Mouse (Mus musculus): Measurements from ENCODE around the gene Pkn3.
A peak's percentile ranks its signal among the peaks of the same experiment; 100 is the strongest.
"Not testable (repeated sequence)": the region's sequence is repeated elsewhere in the genome, so short reads cannot be mapped to it uniquely, and the experiment has no call there.

Pkn3 gene

DNA sequence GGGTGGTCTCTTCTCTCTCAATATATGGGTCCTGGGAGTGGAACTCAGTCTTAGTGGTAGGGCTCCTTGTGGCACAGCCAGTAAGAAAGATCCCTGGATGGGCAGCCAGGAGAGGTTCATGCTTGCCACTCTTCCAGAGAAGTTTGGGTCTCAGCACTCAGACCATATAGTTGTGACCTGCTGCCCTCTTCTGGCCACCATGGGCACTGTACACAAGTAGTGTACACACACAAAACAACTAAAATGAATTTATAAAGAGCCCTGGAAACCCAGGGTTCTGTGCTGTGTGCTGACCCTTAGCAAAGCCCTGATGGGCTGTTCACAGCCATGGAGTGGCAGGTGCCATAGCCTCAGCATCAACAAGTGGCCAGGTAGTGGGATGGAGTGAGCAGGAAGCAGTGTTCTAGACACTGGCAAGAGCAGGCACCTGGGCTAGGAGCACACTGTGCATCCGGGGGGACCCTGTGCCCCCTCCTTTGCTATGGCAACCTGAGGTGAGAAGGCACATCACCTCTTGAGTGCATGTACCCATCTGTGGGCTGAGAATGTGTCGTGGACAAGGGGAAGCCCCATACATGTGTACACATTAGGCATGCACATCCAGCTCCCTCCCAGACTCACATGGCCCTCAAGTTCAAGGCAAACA lies 18.5 kb downstream of the Pkn3 start:
- no peak for DNase-seq (ENCODE audit: low spot score)

DNA sequence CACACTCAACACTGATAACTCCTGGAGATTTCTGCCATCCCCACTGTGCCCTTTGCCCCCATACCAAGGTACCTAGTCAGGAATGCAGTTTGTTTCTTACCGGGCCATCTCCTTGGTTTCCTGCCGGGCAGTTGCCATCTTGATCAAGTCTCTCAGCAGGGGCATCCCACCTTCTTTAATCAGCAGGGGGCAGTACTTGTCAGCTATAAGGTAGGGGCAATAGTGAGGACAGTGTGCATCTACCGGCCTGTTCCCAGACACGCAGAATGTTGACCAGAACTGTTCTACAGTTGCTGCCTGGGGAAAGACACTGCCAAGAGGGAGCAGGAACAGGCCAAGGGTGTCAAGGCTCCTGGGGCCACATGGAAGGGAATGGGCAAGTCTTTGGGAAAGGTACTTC lies 22.7 kb downstream of the Pkn3 start:
- DNase-seq (ENCODE audit: low spot score) = no peak

- DNase-seq (ENCODE audit: low spot score) = no peak
Observed at GRCm38 (mm10) chr2:30106364-30106763, 28.9 kb downstream of the Pkn3 start.

- no peak for DNase-seq (ENCODE audit: low spot score)
Observed at GRCm38 (mm10) chr2:30107646-30108045, 30.2 kb downstream of the Pkn3 start.

DNA sequence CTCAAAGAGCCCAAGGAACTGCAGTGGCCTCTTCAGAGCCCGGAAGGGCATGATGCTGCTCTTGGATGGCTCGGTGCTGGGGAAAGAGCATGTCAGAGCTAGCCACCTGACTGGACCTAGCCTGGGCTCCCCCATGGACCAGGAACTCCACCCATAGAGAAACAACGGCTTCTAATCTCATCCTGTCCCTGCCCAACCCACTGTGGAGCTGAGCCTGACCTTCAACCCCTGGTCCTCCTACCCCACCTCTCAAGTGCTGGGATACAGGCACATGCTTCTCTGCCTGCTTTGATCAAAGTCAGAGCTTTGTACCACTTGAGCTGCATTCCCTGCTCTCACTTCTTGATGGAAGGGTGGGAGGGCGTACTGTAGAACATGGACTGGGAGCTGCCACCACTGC lies 30.8 kb downstream of the Pkn3 start:
- peak; percentile 42 for DNase-seq (ENCODE audit: low spot score)

DNA sequence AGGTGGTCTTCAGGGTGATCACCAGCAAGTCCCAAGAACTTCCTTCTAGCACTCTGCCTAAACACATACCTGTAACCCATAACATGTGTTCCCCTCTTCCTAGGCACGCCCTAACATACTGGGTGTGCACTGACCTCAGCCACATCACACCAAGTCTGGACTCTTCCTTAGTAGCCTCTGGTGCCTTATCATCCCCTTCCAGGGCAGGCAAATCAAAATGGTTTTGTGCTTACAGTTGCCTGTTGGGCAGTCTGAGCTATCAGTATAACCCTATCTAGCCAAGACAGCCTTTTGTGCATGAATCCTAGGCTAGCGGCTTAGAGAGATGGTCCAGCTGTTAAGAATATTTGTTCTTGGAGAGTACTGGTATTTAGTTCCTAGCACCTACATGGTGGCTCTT lies 34.0 kb downstream of the Pkn3 start:
- no peak for DNase-seq (ENCODE audit: low spot score)

DNA sequence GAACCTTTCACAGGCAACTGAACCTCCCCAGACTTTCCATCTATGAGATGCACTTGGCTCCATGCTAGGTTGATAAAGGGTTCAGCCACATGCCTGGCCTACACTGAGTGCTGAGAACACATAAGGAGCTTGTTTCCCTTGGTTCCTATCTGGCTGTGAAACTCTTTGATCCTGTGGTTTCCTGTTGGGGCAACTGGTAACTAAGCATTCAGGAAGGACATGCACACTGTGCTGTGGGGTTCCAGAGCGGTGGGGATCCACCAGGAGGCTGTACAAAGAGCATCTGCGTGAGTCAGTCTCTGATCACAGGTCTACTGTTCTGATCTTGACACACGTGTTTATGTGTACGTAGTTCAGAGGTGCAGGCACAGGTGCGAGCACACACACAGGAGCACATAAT lies 35.1 kb downstream of the Pkn3 start:
- DNase-seq (ENCODE audit: low spot score) = no peak

GRCm38 (mm10) chr2:30119641-30120051 lies 42.2 kb downstream of the Pkn3 start:
- no peak for DNase-seq (ENCODE audit: low spot score)

GRCm38 (mm10) chr2:30120269-30120668 lies 42.8 kb downstream of the Pkn3 start:
- DNase-seq (ENCODE audit: low spot score) = no peak

DNA sequence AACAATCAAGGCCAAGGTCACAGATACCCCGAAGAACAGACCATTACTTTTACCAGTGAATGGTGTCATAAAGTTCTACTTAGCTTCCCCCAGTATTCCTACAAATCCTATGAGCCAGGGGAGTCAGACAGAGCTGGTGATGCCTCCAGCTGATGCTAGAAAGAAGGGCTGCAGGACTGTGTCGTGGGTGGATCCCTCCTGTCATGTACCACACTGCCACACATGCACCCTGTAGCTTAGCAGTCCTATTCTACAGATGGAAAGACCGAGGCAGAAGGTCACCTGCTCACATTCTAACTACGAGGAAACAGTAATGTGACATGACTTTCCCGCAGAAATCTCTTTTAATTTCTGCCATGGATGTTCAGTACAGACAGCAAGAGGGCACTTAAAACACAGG lies 45.3 kb downstream of the Pkn3 start:
- DNase-seq (ENCODE audit: low spot score) = no peak

DNA sequence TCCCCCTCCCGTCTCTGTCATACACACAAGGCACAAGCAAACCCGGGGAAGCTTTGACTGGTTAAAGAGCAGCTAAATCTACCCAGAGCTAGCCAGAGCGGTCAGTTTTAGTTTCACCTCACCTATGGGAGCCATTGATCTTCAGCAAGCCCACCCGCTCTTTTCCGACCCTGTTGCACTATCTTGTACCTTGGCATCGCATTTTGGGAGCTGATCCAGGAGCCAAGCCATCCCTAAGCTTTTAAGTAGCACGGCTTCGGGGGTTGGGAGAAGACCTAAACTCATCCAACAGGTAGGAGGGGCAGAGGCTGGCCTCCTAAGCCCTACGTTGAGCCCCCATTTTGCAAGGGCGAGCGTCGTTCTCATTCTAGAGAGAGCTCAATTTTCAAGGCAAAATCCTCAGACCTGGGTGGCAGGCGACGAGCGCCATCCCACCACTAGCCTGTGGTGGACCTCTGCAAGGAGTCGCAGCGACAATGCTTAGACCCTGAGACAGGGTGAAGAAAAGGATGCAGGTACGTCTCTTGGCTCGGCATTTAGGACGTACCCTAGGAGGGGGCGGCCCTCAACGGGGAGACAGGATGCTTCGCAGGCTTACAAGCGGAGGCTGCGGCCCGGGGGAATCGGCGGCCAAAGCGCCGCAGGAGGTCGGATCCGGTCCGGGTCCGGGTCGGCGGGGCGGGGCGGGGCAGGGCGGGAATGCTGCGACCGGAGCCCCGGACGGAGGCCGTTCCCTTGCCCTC lies 46.4 kb downstream of the Pkn3 start:
- DNase-seq (ENCODE audit: low spot score) = no peak

DNA sequence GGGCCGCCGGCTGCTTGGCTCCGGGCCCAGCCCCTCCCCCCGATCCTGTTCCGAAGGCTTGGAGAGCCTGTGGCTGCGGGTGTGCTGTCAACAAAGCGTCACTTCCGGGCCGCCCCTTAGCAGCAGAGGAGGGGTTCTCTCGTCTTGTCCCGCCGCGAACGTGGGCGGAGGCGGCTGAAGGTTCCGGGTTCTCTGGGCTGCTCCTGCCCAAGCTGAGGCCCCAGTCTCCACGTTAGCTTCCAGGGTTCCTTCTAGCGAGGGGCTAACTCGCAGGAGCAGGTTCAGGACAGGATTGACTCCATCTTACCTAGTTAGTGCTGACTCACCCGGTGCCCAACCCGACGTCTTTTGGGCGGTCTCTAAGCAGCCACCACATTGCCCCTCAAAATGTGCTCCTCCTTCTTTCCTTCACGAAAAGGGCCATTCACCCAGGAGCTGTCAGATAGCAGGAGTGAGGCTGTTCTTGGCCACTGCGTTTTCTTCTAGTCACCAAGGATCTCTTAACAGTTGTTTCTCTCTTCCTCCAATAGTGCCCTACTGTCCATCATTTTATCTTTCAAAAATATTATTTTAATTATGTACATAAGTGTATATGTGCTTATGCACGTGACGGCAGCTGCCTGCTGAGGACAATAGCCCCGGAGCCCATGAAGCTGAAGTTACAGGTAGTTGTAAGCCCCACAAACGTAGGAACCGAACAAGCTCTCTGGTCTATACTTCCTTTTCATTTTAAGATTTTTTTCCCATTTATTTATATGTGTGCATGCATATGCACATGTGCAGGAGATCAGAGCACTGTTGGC lies 47.2 kb downstream of the Pkn3 start, which contains the start of gene Zer1:
Zer1 (minus strand) TSS at position 114 of the 803 bp plus-strand sequence.
- DNase-seq (ENCODE audit: low spot score) = peak; percentile 94

- no peak for DNase-seq (ENCODE audit: low spot score)
Observed at GRCm38 (mm10) chr2:30128789-30129188, 51.3 kb downstream of the Pkn3 start.

GRCm38 (mm10) chr2:30130156-30130555 lies 52.7 kb downstream of the Pkn3 start:
- DNase-seq (ENCODE audit: low spot score) = peak; percentile 69

DNA sequence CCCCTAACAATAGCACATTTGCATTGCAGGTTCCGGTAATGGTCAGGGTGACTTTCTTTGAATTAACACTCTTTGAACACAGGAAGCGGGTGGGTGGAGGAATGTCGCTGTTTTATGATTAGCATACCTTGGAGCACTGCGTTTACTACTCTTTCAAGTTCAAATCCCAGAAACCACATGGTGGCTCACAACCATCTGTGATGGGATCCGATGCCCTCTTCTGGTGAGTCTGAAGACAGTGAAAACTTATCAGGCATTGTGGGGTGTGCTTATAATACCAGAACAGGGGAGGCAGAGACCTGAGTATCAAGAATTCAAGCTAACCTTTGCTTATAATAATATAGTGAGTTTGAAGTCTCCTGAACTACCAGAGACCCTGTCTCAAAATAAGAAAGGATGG lies 53.8 kb downstream of the Pkn3 start:
- DNase-seq (ENCODE audit: low spot score) = not testable (repeated sequence)

GRCm38 (mm10) chr2:30132801-30133612 lies 55.5 kb downstream of the Pkn3 start:
- DNase-seq (ENCODE audit: low spot score) = peak; percentile 75

- peak; percentile 96 for DNase-seq (ENCODE audit: low spot score)
Observed at GRCm38 (mm10) chr2:30133613-30134377, 56.3 kb downstream of the Pkn3 start, which contains the start of gene Tbc1d13. Gene Tbc1d13 (plus strand): TSS chr2:30133746.

DNA sequence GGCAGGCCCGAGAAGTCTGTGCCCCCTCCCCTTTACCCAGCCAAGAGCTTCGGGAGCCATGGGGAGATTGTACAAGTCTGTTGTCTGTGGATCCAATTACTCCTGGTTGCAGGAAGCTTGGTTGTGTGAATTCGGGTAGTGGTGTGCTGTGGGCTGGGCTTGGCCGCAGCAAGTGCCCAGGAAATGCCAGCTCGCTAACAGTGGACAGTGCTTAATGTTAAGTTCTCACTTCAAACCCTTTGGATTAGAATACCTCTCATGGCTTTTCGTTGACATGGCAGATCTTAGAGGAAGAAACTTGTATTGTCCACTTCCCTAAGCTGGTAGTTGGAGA lies 56.9 kb downstream of the Pkn3 start:
- no peak for DNase-seq (ENCODE audit: low spot score)

- DNase-seq (ENCODE audit: low spot score) = peak; percentile 63
Observed at GRCm38 (mm10) chr2:30134928-30135620, 57.6 kb downstream of the Pkn3 start.

GRCm38 (mm10) chr2:30136458-30136857 lies 59.0 kb downstream of the Pkn3 start:
- no peak for DNase-seq (ENCODE audit: low spot score)

GRCm38 (mm10) chr2:30140021-30140420 lies 62.5 kb downstream of the Pkn3 start:
- DNase-seq (ENCODE audit: low spot score) = not testable (repeated sequence)
